Mouse (Mus musculus) gastrocnemius, adult 2 months (tissue): Measurements from ENCODE around the gene Slc13a5. TPM values are rescaled to one million over a fixed set of nuclear protein-coding genes. Genes with fewer than 3 reads are reported as not detected.
A peak's percentile ranks its signal among the peaks of the same experiment; 100 is the strongest.

Source experiments
- DNase-seq: peaks from one replicate; pipeline ENCODE4 v3.0.0; 2022
- H3K27ac ChIP-seq: fragments of 200-600 bp; 2 replicates; pipeline ENCODE4 v1.8.1; 2022; ENCODE audit warnings: mild to moderate bottlenecking
- H3K4me3 ChIP-seq: fragments of 200-600 bp; 2 replicates; pipeline ENCODE4 v1.8.1; 2022; ENCODE audit warnings: mild to moderate bottlenecking, moderate library complexity
- CTCF ChIP-seq: fragments of 200-600 bp; IDR thresholded peaks from 2 replicates; pipeline ENCODE4 v1.8.1; 2022; ENCODE audit warnings: antibody characterized with exemption, mild to moderate bottlenecking, moderate library complexity
- intact Hi-C: fragments of 180-260 bp; cut with DNase I; formaldehyde crosslinking; loops from one replicate; pipeline ENCODE4 v1.15.1; 2025
- total RNA-seq, 2 experiments: library from RNA; stranded (reverse); gene quantifications; 2 replicates each; pipeline ENCODE4 v1.2.3; 2021

Slc13a5 gene
- total RNA-seq, 2 experiments from 2014 or later = not detected

DNA sequence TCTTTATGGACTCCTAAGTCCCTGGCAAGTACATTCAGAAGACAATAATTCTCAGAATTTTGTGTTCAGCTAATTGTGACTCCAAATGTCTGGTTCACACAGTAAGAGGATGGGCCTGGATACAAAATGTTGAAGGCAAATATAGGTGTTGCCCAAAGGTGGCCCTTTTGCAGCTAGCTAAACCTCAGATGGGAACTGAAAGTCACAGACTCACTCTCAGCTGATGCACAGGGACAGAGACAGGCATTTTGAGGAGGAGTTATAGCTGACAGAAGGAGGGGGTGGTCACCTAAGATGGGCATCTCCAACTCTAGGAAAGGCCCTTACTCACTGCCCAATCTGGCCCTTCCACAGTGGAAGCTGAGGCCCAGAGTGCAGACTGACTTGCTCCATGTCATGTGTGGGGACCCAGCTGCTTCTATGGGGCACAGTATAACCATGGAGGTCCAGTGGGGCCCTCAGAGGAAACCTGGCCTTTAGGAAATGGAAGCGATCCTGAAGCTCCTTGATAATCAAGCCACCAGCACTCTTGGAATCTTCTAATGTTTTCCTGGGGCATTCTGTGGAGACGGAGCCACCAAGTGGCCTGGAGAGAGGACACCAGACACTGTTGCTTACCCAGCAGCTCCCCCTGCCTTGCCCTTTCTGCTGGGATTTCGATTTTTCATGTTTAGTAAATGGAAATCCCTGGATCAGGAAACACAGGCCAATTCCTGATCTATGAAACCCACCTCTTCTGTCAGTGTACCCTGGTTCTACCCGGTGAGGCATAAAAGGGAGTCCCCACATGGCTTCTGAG, 26.8 kb downstream of the Slc13a5 start:
- no peak for DNase-seq
- H3K4me3 ChIP-seq = no peak overlapping the region
- H3K27ac ChIP-seq = no peak overlapping the region
- TF ChIP-seq CTCF = no peak
- intact Hi-C loops = no loop called here

DNA sequence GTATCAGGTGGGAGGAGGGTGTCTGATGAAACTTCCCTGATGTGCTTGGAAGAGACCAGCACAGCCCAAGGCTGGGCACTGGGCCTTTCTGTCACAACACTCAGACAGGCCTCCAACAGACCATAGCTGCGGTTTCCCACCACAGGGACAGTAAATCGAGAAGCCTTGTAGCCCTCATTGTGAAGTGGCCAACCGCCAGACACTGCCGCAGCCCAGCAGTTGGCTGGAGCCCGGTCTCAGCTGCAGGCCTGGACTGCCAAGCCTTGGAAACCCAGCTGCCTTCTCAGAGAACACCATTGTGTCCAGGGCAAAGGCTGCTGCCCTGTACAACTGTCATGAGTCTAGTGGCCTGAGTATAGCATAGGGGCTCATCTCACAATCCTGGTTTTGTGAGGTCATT, 33.0 kb downstream of the Slc13a5 start:
- intact Hi-C loops = no loop called here
- TF ChIP-seq CTCF = no peak
- Histone ChIP-seq H3K4me3 (no peak overlapping the region), H3K27ac (no peak overlapping the region)
- peak; percentile 66 for DNase-seq

DNA sequence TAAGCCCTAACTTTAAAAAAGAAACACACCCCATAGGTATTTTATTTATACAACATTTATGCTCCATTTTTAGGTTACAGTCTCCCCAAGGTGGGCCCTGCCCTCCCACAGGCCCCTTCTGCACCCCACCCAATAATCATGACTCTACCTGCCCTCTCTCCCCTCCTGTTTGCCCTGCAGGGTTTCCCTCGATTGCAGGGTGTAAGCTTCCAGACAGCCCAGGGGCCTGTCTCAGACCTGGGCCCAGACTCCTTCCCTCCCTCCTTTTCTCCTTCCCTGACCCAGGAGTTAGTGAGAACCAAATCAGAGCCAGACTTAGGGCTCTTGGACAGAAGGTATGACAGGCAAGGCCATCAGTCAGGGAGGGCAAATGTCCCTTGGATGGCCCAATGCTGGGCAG, 34.0 kb downstream of the Slc13a5 start:
- no peak overlapping the region for H3K27ac ChIP-seq
- DNase-seq = no peak
- no peak for TF ChIP-seq CTCF
- intact Hi-C loops = no loop called here
- H3K4me3 ChIP-seq = no peak overlapping the region

DNA sequence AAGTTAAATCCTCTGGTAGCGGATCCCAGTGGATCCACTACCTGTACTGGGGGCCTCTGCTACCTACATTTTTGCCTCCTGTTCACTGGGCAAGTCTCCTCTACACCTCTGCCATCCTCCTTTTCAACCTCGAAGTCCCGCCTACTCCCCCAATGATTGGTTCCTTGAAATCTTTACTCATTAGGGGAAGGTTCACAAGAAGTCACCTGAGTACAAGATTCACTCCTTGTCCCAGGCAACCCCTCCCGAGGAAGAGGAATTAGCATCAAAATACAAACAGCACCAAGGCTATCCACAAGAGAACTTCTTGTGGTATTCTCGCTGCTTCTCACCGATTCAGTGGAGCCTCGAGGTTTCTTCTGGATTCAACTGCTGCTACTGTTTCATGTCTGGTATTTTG, 35.0 kb downstream of the Slc13a5 start:
- H3K4me3 ChIP-seq = no peak overlapping the region
- no peak for TF ChIP-seq CTCF
- no peak for DNase-seq
- intact Hi-C loops = no loop called here
- no peak overlapping the region for H3K27ac ChIP-seq

DNA sequence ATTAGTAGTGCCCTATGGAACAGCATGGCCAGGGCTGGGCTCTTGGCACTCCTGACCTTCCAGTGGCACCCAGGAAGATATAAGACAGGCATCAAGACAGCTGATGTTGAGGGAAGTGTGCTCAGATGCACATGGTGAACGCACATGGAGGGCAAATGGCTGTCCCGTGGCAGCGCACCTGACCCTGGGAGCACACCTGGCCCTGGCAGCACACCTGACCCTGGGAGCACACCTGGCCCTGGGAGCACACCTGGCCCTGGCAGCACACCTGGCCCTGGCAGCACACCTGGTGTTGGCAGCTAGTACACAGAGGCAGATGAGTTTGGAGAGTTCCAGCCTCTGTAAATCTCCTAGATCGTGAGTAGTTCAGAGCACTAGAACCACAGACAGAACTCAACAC, 38.5 kb downstream of the Slc13a5 start:
- H3K27ac ChIP-seq = no peak overlapping the region
- DNase-seq = no peak
- H3K4me3 ChIP-seq = no peak overlapping the region
- intact Hi-C loops = loop anchor here (5.0 kb wide), 1 partner anchor 334 kb away; no protein-coding TSS in a partner anchor
- TF ChIP-seq CTCF = no peak

DNA sequence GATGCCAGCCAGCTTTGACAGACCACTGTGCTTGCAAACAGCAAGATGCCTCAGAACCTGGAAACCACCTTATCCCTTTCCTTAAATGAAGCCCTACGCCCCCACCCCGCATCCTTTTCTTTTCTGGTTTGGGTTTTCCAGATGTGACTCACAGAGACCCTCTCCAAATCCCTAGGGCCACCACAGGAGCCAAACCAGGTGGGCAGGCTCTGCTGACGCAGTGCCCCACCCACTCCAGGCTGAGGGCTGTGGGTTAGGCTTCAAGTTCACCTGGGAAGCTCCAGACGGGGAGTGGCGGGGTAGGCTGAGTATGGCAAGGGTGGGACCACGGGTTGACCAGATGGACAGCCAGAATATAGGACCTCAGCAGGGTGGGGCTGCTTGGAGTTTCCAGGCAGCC, 40.1 kb downstream of the Slc13a5 start:
- intact Hi-C loops = loop anchor here (5.0 kb wide), 1 partner anchor 335 kb away; no protein-coding TSS in a partner anchor
- TF ChIP-seq CTCF = no peak
- DNase-seq = no peak
- Histone ChIP-seq H3K27ac (no peak overlapping the region), H3K4me3 (no peak overlapping the region)

DNA sequence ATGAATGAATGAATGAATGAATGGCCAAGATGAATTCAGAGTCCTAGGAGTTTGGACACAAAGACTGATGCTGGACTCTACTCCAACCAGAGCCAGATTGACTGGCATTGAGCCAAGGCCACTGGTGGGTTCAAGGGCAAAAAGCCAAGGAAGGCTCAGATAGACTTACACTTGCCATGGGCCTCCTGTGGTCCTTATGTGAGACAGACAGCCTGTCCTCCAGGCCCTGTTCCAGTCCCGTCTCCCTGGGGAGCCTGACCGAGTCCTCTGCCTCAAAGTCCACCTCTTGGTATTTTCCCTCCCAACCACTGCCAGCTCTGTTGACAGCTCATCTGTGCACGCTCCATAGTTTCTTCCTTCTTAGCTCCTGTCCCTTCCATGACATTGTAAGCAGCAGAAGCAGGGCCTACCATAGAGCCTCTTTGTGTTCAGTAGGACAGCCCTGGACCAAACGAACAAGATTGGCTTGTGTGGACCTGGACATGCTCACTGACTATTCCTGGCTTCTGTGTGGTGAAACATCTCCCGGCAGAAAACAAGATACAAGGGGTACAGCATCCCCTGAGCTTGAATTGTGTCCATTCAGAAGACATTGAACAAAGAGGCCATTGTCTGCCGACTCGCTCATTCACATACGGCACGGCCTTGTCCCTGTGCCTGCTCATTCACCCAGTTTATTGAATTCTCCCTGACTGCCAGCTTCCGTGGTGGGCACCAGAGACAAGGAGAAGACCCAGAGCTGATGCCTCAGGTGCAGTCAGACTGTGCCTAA, 40.8 kb downstream of the Slc13a5 start:
- no peak for DNase-seq
- no peak for TF ChIP-seq CTCF
- Histone ChIP-seq H3K4me3 (no peak overlapping the region), H3K27ac (no peak overlapping the region)
- intact Hi-C loops = loop anchor here (5.0 kb wide), 1 partner anchor 336 kb away; no protein-coding TSS in a partner anchor

DNA sequence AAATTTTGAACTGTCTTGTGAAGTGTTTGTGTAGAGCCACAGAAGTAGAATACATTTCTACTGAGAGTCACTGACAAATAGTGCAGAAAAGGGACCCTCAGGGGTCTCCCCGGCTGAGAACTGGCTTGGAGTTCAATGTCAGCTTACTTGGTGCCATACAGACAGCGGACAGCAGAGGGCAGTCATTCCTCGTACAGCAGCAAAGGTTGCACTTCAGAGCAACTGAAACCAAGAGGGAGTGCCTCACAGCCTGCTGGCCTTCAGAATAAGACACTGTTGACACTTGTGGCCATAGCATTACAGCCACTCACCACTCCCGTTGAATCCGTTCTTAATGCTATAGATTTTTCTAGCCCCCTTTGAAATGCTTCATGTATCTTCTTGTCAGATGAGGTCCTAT, 42.2 kb downstream of the Slc13a5 start:
- Histone ChIP-seq H3K27ac (no peak overlapping the region), H3K4me3 (no peak overlapping the region)
- intact Hi-C loops = loop anchor here (2.0 to 5.0 kb wide), 5 partner anchors 42 to 337 kb away; partner anchors contain the start of gene Slc13a5
- peak; percentile 97; the same call in 1 of the 2 replicates for TF ChIP-seq CTCF
- DNase-seq = peak; percentile 79

DNA sequence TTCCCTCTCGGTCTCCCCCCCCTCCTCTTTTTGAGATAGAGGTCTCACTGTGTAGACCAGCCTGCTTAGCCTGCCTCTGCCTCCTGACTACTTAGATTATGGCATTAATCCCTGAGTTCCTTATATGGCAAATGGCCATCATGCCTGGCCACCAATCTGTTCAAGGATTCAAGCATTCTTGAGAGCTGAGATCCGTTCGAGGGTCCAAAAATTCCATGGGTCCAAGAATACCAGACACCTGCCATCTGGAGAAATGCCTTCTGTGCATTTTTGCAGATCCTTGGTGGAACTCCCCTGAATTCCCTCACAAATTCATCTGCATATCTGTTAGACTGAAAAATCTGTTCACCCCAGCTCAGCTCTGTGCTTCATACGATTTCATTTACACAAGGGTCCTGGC, 43.6 kb downstream of the Slc13a5 start:
- intact Hi-C loops = no loop called here
- no peak for DNase-seq
- Histone ChIP-seq H3K4me3 (no peak overlapping the region), H3K27ac (no peak overlapping the region)
- no peak for TF ChIP-seq CTCF

DNA sequence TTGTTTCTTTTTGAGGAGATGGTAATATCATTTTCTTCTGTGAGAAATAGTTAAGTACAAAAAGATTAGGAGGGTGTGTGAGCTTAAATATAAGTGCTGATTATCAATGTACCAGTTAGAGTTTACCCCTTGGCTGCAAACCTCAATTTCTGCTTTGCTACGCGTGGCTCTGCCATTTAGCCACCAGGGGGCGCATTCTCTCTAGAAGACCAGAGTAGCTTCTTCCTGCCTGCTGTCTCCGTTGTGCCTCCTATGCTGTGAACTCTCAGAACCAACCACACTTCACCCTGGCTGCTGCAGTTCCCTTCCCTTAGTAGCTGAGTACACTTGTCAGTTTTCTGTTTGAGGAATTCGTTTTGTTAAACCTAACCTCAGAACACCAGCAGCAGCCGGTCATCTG, 45.7 kb downstream of the Slc13a5 start:
- Histone ChIP-seq H3K27ac (no peak overlapping the region), H3K4me3 (no peak overlapping the region)
- TF ChIP-seq CTCF = peak; percentile 94
- intact Hi-C loops = no loop called here
- peak; percentile 79 for DNase-seq

DNA sequence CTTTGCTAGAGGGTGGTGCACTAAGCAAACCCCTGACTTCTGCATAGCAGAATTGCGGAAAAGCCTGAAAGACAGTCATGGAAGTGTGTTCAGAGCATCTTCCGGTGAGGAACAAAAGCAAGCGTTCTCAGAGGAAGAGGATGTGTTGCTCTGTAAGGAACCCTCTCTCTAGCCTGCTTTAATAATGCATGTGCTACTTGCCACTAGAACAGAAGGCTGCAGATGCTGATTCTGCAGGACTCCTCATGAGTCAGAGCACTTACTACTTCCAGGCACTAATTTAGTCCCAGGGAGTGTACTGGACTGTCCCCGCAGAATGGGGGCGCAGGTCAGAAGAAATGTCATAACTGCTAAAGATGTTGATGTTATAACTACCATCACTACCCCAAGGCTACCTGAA, 49.9 kb downstream of the Slc13a5 start:
- Histone ChIP-seq H3K27ac (no peak overlapping the region), H3K4me3 (no peak overlapping the region)
- DNase-seq = no peak
- TF ChIP-seq CTCF = no peak
- intact Hi-C loops = no loop called here

DNA sequence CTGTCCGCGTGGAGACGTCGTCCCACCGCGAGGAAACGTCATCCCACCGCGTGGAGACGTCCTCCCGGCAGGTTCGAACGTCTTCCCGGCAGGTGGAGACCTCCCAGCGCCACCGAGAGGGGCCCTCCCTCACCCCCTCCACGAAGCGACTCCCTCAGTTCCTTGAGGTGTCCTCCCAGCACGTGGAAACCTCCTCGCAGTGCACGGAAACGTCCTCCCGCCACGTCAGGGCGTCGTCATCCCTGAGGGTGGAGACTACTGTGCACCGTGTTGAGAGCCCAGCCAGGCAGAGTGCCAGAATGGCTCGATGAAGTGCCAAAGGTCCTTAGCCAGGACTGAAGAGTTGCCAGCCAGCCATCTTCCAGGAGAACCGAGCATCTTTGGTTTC, 51.6 kb downstream of the Slc13a5 start, which contains the start of gene Med31:
Gene Med31, minus strand, starts transcription at position 183 of the 388 bp plus-strand sequence.
- intact Hi-C loops = no loop called here
- no peak for TF ChIP-seq CTCF
- peak within 1 kb of the TSS; percentile 97 for H3K27ac ChIP-seq
- peak within 1 kb of the TSS; percentile 83 for H3K4me3 ChIP-seq
- peak; percentile 89 for DNase-seq
